Mouse (Mus musculus) testis, adult 2 months (tissue): ENCODE measurements around the gene Swi5.

Source experiments
- CTCF ChIP-seq: fragments of 200-500 bp; IDR thresholded peaks from 2 replicates; pipeline ENCODE4 v1.5.1; 2012; ENCODE audit warnings: low read depth, mild to moderate bottlenecking, inconsistent platforms, low read length, moderate library complexity; ENCODE audit not compliant: control insufficient read depth, insufficient read depth, insufficient replicate concordance
- POLR2A ChIP-seq: fragments of 200-500 bp; IDR thresholded peaks from 2 replicates; pipeline ENCODE4 v1.6.1; 2012; ENCODE audit warnings: low read depth, mild to moderate bottlenecking, inconsistent platforms, low read length, moderate library complexity; ENCODE audit not compliant: control insufficient read depth

DNA sequence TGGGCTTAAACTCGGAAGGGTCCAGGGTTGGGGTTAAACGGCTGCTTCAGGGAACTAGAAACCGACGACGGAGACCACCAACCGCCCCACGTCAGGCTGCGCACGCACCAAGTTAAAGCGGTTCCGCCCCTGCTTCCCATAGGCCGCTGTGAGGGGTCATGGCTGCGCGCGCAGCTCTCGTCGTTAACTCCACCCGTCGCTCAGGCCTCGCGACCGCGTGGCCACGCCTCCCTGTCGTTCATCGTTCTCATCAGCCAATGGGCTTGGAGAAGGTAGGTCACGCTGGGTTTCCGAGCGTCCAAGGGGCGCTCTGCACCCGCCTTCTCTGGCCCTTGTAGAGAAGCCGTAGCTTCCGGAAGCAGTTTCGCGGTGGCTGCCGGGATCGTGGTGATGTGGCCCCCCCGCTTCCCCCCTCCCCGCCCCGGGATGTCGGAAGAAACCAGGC lies at the start of gene Swi5:
- peak; percentile 99 for TF ChIP-seq POLR2A
- TF ChIP-seq CTCF: no peak; the same call in 1 of the 2 replicates
